Mouse (Mus musculus) MEL (cell line): ENCODE measurements around the gene Dnaja4. TPM values are rescaled to one million over a fixed set of nuclear protein-coding genes. Genes with fewer than 3 reads are reported as not detected.
"Not testable (repeated sequence)": the region's sequence is repeated elsewhere in the genome, so short reads cannot be mapped to it uniquely, and the experiment has no call there.

Source experiments
- DNase-seq: peaks from one replicate; pipeline ENCODE4 v3.0.0; 2011; ENCODE audit warnings: low read depth, low spot score
- H3K27ac ChIP-seq: 2 replicates; pipeline ENCODE4 v1.5.1; 2012; ENCODE audit warnings: low read depth, mild to moderate bottlenecking, control low read depth, low read length, moderate library complexity; ENCODE audit not compliant: control insufficient read depth
- H3K27me3 ChIP-seq, 2 experiments: fragments of 150-350 bp in 1 of 2; sonication (generic) in 1 of 2; 2 replicates each; pipeline ENCODE4 v1.6.1; 2012; ENCODE audit warnings: low read length in 2 of 2, mild to moderate bottlenecking in 2 of 2, improper control_type of control experiment in 1 of 2, moderate library complexity in 1 of 2; ENCODE audit not compliant: insufficient read depth in 2 of 2, control insufficient read depth in 1 of 2
- H3K36me3 ChIP-seq, 2 experiments: 2 replicates each; pipeline ENCODE4 v1.6.1; 2012 to 2014; ENCODE audit warnings: low read length in 2 of 2, improper control_type of control experiment in 1 of 2, inconsistent platforms in 1 of 2, mild to moderate bottlenecking in 1 of 2; ENCODE audit not compliant: insufficient read depth in 2 of 2, control insufficient read depth in 1 of 2
- H3K4me1 ChIP-seq, 2 experiments: fragments of 150-350 bp in 1 of 2; sonication (generic) in 1 of 2; 2 replicates each; pipeline ENCODE4 v1.6.1; 2012; ENCODE audit warnings: low read length in 2 of 2, improper control_type of control experiment in 1 of 2, mild to moderate bottlenecking in 1 of 2; ENCODE audit not compliant: insufficient read depth in 2 of 2, control insufficient read depth in 1 of 2
- H3K4me3 ChIP-seq, 2 experiments: fragments of 150-350 bp in 1 of 2; sonication (generic) in 1 of 2; 2 replicates each; pipeline ENCODE4 v1.5.1; 2012; ENCODE audit warnings: low read depth in 2 of 2, low read length in 2 of 2, mild to moderate bottlenecking in 2 of 2, moderate library complexity in 2 of 2, control low read depth in 1 of 2, improper control_type of control experiment in 1 of 2; ENCODE audit not compliant: control insufficient read depth in 1 of 2, insufficient read depth in 1 of 2
- H3K79me2 ChIP-seq: 2 replicates; pipeline ENCODE4 v1.6.1; 2012; ENCODE audit warnings: mild to moderate bottlenecking, low read length, moderate library complexity; ENCODE audit not compliant: control insufficient read depth, poor library complexity, insufficient read depth
- H3K9ac ChIP-seq: 2 replicates; pipeline ENCODE4 v1.6.1; 2012; ENCODE audit warnings: low read depth, mild to moderate bottlenecking, control low read depth, low read length, moderate library complexity; ENCODE audit not compliant: control insufficient read depth, poor library complexity, severe bottlenecking
- H3K9me3 ChIP-seq: fragments of 150-350 bp; sonication (generic); replicated peaks from 2 replicates; pipeline ENCODE4 v1.6.1; 2012; ENCODE audit warnings: mild to moderate bottlenecking, low read length, improper control_type of control experiment, moderate library complexity; ENCODE audit not compliant: insufficient read depth
- BHLHE40 ChIP-seq: IDR thresholded peaks from 2 replicates; pipeline ENCODE4 v1.6.1; 2012; ENCODE audit warnings: low read depth, mild to moderate bottlenecking, inconsistent platforms, low read length, improper control_type of control experiment, borderline replicate concordance
- CTCF ChIP-seq, 3 experiments: IDR thresholded peaks in 2 of 3; conservative IDR thresholded peaks in 1 of 3; 2 replicates each; pipeline ENCODE4 v1.5.1; 2011 to 2012; ENCODE audit warnings: low read length in 3 of 3, low read depth in 2 of 3, mild to moderate bottlenecking in 2 of 3, improper control_type of control experiment in 1 of 3, inconsistent platforms in 1 of 3, mixed read lengths in 1 of 3, moderate library complexity in 1 of 3; ENCODE audit not compliant: control insufficient read depth in 1 of 3, insufficient read depth in 1 of 3, poor library complexity in 1 of 3, severe bottlenecking in 1 of 3
- E2F4 ChIP-seq: IDR thresholded peaks from 2 replicates; pipeline ENCODE4 v1.6.1; 2011; ENCODE audit warnings: low read depth, low read length, improper control_type of control experiment, borderline replicate concordance
- ELF1 ChIP-seq: IDR thresholded peaks from 2 replicates; pipeline ENCODE4 v1.6.1; 2014; ENCODE audit warnings: low read depth, mild to moderate bottlenecking, inconsistent platforms, low read length, improper control_type of control experiment, moderate library complexity
- ETS1 ChIP-seq: IDR thresholded peaks from 2 replicates; pipeline ENCODE4 v1.6.1; 2012; ENCODE audit warnings: low read depth, mild to moderate bottlenecking, inconsistent platforms, low read length, improper control_type of control experiment, moderate library complexity
- GABPA ChIP-seq: IDR thresholded peaks from 2 replicates; pipeline ENCODE4 v1.6.1; 2012; ENCODE audit warnings: low read depth, mild to moderate bottlenecking, inconsistent platforms, low read length, improper control_type of control experiment, moderate library complexity
- GATA1 ChIP-seq: IDR thresholded peaks from 2 replicates; pipeline ENCODE4 v1.6.1; 2011; ENCODE audit warnings: low read depth, low read length, improper control_type of control experiment
- JUND ChIP-seq: IDR thresholded peaks from 2 replicates; pipeline ENCODE4 v1.6.1; 2011; ENCODE audit warnings: low read depth, mild to moderate bottlenecking, improper control_type of control experiment, low read length
- MAFK ChIP-seq: IDR thresholded peaks from 2 replicates; pipeline ENCODE4 v1.6.1; 2011; ENCODE audit warnings: low read depth, mild to moderate bottlenecking, low read length, improper control_type of control experiment, borderline replicate concordance
- MAZ ChIP-seq: IDR thresholded peaks from 2 replicates; pipeline ENCODE4 v1.6.1; 2012; ENCODE audit warnings: low read depth, mild to moderate bottlenecking, inconsistent platforms, low read length, improper control_type of control experiment
- MEF2A ChIP-seq: IDR thresholded peaks from 2 replicates; pipeline ENCODE4 v1.6.1; 2014; ENCODE audit warnings: low read depth, mild to moderate bottlenecking, inconsistent platforms, low read length, improper control_type of control experiment; ENCODE audit not compliant: poor library complexity, insufficient replicate concordance, severe bottlenecking; ENCODE audit errors: extremely low read depth
- MXI1 ChIP-seq: IDR thresholded peaks from 2 replicates; pipeline ENCODE4 v1.6.1; 2011; ENCODE audit warnings: mild to moderate bottlenecking, low read depth, low read length, improper control_type of control experiment
- MYB ChIP-seq: IDR thresholded peaks from 2 replicates; pipeline ENCODE4 v1.6.1; 2011; ENCODE audit warnings: mild to moderate bottlenecking, low read depth, low read length, improper control_type of control experiment
- POLR2A ChIP-seq, 2 experiments: IDR thresholded peaks; 2 replicates each; pipeline ENCODE4 v1.6.1; 2011 to 2012; ENCODE audit warnings: low read length in 2 of 2, mild to moderate bottlenecking in 2 of 2, control low read depth in 1 of 2, improper control_type of control experiment in 1 of 2, low read depth in 1 of 2, moderate library complexity in 1 of 2; ENCODE audit not compliant: control insufficient read depth in 1 of 2, insufficient read depth in 1 of 2, poor library complexity in 1 of 2
- POLR2AphosphoS2 ChIP-seq: IDR thresholded peaks from 2 replicates; pipeline ENCODE4 v1.6.1; 2011; ENCODE audit warnings: low read length, improper control_type of control experiment
- SIN3A ChIP-seq: IDR thresholded peaks from 2 replicates; pipeline ENCODE4 v1.6.1; 2012; ENCODE audit warnings: low read length, improper control_type of control experiment, inconsistent platforms
- TAL1 ChIP-seq: IDR thresholded peaks from 2 replicates; pipeline ENCODE4 v1.6.1; 2012; ENCODE audit warnings: mild to moderate bottlenecking, inconsistent platforms, low read length, moderate library complexity, mixed read lengths
- TBP ChIP-seq: IDR thresholded peaks from 2 replicates; pipeline ENCODE4 v1.8.0; 2011; ENCODE audit warnings: low read depth, low read length, improper control_type of control experiment
- ZC3H11A ChIP-seq: IDR thresholded peaks from 2 replicates; pipeline ENCODE4 v1.6.1; 2012; ENCODE audit warnings: low read depth, mild to moderate bottlenecking, inconsistent platforms, low read length, improper control_type of control experiment
- ZKSCAN1 ChIP-seq: IDR thresholded peaks from 2 replicates; pipeline ENCODE4 v1.6.1; 2012; ENCODE audit warnings: low read depth, mild to moderate bottlenecking, inconsistent platforms, low read length, improper control_type of control experiment, moderate library complexity
- ZNF384 ChIP-seq: IDR thresholded peaks from 2 replicates; pipeline ENCODE4 v1.6.1; 2012; ENCODE audit warnings: low read depth, mild to moderate bottlenecking, inconsistent platforms, low read length, improper control_type of control experiment
- polyA plus RNA-seq, 2 experiments: library from polyadenylated mRNA; stranded (reverse) in 1 of 2; unstranded in 1 of 2; fragments of >175 nt in 1 of 2; fragments of >200 nt in 1 of 2; gene quantifications; 2 replicates each; pipeline versions ENCODE4 v1.2.1 to v1.2.4; 2012; ENCODE audit warnings: low replicate concordance in 2 of 2, low read depth in 1 of 2; ENCODE audit not compliant: insufficient read length in 2 of 2, insufficient read depth in 1 of 2, missing spikeins in 1 of 2
- total RNA-seq: library from RNA; depleted of rRNA; stranded (reverse); fragments of 300-350 nt; gene quantifications from 2 replicates; pipeline ENCODE4 v1.2.3, GENCODE M21; 2012

Gene Dnaja4
- total and polyA plus RNA-seq, 3 experiments: 10.9 to 13.0 TPM; not detected in 1

GRCm38 (mm10) chr9:54687246-54688236, 11.1 kb upstream of the Dnaja4 start:
- no peak for TF ChIP-seq MEF2A
- TF ChIP-seq BHLHE40: no peak
- no peak for TF ChIP-seq MAFK
- TF ChIP-seq GABPA: no peak
- H3K79me2 ChIP-seq: no peaks in the 10 kb centered on the region
- no peaks in the 10 kb centered on the region for H3K36me3 ChIP-seq
- H3K27ac ChIP-seq: no peak overlapping the region
- H3K4me1 ChIP-seq: no peaks in the 10 kb centered on the region
- H3K27me3 ChIP-seq: peaks cover 2 to 8% of the 10 kb centered on the region in 2 experiments; a peak in 2 of 4 replicates
- H3K9me3 ChIP-seq: no peaks in the 10 kb centered on the region
- no peak for DNase-seq
- H3K4me3 ChIP-seq: no peak overlapping the region
- no peak overlapping the region for H3K9ac ChIP-seq

- peaks cover 2 to 8% of the 10 kb centered on the region in 2 experiments; a peak in 2 of 4 replicates for H3K27me3 ChIP-seq
These were observed 9.2 kb upstream of the Dnaja4 start for GRCm38 (mm10) chr9:54689446-54689845.

GRCm38 (mm10) chr9:54690697-54691096, 8.0 kb upstream of the Dnaja4 start:
- H3K27ac ChIP-seq, H3K36me3 ChIP-seq, H3K9me3 ChIP-seq, H3K9ac ChIP-seq, H3K4me3 ChIP-seq, H3K27me3 ChIP-seq, H3K4me1 ChIP-seq, H3K79me2 ChIP-seq, DNase-seq: not testable (repeated sequence)

More at GRCm38 (mm10) chr9:54689446-54689845, 9.2 kb upstream of the Dnaja4 start:
- H3K79me2 ChIP-seq: no peaks in the 10 kb centered on the region
- H3K4me3 ChIP-seq: no peak overlapping the region
- TF ChIP-seq MAFK: no peak
- no peak for TF ChIP-seq POLR2AphosphoS2
- no peak for TF ChIP-seq CTCF (IDR thresholded peaks at IDR 0.05 in 2 of 3, conservative IDR thresholded peaks at IDR 0.05 in 1 of 3; ENCODE audit: control insufficient read depth in 1 of 3, insufficient read depth in 1 of 3, low read depth in 2 of 3, low read length in 3 of 3, poor library complexity in 1 of 3, severe bottlenecking in 1 of 3)
- no peak for TF ChIP-seq MAZ
- no peak for TF ChIP-seq E2F4
- no peak for TF ChIP-seq ZNF384
- no peak for TF ChIP-seq MYB
- TF ChIP-seq MEF2A: no peak
- TF ChIP-seq SIN3A: no peak
- no peak for TF ChIP-seq ETS1
- no peak for TF ChIP-seq ZKSCAN1
- no peak for TF ChIP-seq MXI1
- TF ChIP-seq TAL1: no peak
- TF ChIP-seq GABPA: no peak
- no peak for TF ChIP-seq JUND
- TF ChIP-seq POLR2A (IDR thresholded peaks at IDR 0.05; ENCODE audit: control insufficient read depth in 1 of 2, insufficient read depth in 1 of 2, low read depth in 1 of 2, low read length in 2 of 2, poor library complexity in 1 of 2): no peak
- no peak for TF ChIP-seq TBP
- no peak for TF ChIP-seq GATA1
- no peak for TF ChIP-seq ELF1
- no peak for TF ChIP-seq ZC3H11A
- H3K4me1 ChIP-seq: no peaks in the 10 kb centered on the region
- H3K27ac ChIP-seq: no peak overlapping the region
- DNase-seq: no peak
- H3K9me3 ChIP-seq: no peaks in the 10 kb centered on the region
- no peaks in the 10 kb centered on the region for H3K36me3 ChIP-seq
- H3K9ac ChIP-seq: no peak overlapping the region
